Mouse (Mus musculus): ENCODE data around the gene Cnnm2.
"Not testable (repeated sequence)": the region's sequence is repeated elsewhere in the genome, so short reads cannot be mapped to it uniquely, and the experiment has no call there.

Gene Cnnm2

DNA sequence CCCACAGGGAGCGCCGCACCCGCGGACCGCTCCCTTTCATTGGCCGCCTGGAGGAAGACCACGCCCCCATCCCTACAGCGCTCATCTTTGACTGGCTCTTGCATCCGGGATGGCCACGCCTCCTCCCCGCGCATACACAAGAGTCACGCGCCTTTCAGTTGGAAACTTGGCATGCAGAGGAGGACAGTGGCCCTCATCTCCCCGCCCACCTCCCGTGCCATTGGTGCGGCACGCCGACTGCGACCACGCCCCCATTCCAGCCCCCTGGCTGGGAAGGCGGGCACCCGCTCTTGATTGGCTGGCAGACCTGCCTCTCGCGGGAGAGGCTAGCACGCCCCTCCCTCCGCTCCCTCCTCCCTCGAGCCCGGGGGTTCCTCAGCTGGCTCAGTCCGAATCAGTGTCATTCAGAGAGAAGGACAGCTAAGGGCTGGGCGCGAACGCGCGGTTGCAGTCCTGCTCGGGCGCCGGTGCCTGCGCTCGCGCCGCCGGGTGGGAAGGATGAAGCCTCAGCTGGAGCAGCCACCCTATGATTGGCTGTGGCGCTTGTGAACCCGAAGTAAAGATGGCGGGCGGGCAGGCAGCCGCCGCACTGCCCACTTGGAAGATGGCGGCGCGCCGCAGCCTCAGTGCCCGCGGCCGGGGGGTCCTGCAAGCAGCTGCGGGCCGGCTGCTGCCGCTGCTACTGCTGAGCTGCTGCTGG, at the start of gene Cnnm2:
Cnnm2 (plus strand) TSS at position 350 of the 700 bp plus-strand sequence.
- peak; percentile 90 for ATAC-seq (ENCODE audit: low TSS enrichment)

- ATAC-seq (ENCODE audit: low TSS enrichment): no peak
Observed at GRCm38 (mm10) chr19:46714234-46714633, 47.2 kb upstream of the Cnnm2 start.

DNA sequence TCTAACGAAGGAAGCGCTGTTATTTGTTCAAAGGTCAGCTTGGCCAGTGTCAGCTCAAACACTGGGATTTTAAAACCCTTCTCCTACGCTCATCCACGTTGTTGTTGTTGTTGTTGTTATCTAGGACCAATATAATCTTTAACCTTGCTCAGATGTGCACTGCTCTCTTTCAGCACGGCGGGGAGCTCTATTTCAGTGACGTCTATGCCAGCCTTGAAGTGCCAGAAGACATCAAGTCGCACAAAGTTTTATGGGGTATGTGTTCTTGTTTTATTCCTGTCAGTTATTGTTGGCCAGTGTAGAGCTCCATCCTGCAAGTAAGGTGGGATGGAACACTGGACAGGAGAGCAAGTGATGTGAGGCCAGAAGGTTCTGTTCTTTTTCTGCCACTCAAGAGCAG, 46.4 kb upstream of the Cnnm2 start:
- ATAC-seq (ENCODE audit: low TSS enrichment): no peak

- no peak for ATAC-seq (ENCODE audit: low TSS enrichment)
Observed at GRCm38 (mm10) chr19:46718150-46718549, 43.2 kb upstream of the Cnnm2 start.

DNA sequence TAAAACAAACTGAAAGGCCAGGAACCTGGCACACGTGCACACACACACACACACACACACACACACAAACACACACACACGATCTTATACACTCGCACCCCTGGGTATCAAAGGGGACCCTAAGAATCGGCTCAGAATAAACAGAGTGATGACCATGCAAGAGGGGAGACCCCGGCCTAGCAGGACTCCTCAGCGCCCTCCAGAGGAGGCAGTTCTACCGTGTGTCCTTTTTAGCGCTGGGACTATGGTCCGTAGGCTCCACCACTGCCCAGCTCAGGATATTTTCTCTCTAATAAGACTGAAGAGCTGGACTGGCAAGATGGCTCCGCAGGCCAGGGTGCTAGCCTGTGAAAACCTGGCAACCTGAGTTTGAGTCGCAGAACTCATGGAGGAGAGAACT, 37.0 kb upstream of the Cnnm2 start:
- ATAC-seq (ENCODE audit: low TSS enrichment): no peak

GRCm38 (mm10) chr19:46726142-46726541, 35.3 kb upstream of the Cnnm2 start:
- ATAC-seq (ENCODE audit: low TSS enrichment): no peak

DNA sequence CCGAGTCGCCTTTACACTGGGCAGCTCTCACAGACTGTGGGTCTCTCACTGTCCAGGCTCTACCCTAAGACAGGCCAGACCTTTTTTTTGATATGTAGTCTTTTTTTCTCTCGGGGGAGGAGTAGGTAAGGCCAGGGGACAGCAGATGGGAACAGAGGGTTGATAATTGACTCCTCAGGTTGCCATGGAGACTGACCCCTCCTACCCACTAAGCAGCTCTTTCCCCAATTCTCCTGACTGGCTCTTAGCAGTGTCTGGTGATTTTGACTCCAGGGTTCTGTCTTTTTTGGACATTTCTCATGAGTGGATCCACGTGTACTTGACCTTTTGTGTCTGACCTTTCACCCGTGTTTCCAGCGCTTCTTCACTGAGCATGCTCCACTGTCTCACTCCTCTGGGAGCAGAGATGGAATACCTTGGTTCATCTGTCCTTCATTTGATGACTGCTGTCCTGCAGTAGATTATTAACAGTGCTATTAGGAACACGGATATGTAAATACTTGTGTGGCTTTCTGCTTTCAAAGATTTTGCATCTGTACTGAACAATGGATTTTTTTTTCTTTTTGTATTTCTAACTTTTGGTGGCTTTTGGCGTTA, 34.2 kb upstream of the Cnnm2 start:
- no peak for ATAC-seq (ENCODE audit: low TSS enrichment)

- ATAC-seq (ENCODE audit: low TSS enrichment): no peak
Observed at GRCm38 (mm10) chr19:46727945-46728540, 33.4 kb upstream of the Cnnm2 start.

- ATAC-seq (ENCODE audit: low TSS enrichment): no peak
Observed at GRCm38 (mm10) chr19:46728909-46729308, 32.5 kb upstream of the Cnnm2 start.

- ATAC-seq (ENCODE audit: low TSS enrichment): no peak
Observed at GRCm38 (mm10) chr19:46731351-46731750, 30.0 kb upstream of the Cnnm2 start.

DNA sequence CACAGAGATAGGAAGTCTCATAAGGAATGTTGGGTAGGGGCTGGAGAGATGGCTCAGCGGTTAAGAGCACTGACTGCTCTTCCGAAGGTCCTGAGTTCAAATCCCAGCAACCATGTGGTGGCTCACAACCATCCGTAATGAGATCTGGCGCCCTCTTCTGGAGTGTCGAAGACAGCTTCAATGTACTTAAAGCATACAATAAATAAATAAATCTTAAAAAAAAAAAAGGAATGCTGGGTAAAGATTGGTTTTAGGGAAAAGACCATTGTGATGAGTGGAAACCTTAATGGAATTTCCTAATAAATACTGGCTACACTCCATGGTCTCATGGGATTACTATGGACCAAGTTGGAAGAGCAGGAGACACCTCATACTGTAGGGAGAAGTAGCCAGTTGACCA, 28.7 kb upstream of the Cnnm2 start:
- ATAC-seq (ENCODE audit: low TSS enrichment): not testable (repeated sequence)

GRCm38 (mm10) chr19:46733626-46734025, 27.8 kb upstream of the Cnnm2 start:
- no peak for ATAC-seq (ENCODE audit: low TSS enrichment)

DNA sequence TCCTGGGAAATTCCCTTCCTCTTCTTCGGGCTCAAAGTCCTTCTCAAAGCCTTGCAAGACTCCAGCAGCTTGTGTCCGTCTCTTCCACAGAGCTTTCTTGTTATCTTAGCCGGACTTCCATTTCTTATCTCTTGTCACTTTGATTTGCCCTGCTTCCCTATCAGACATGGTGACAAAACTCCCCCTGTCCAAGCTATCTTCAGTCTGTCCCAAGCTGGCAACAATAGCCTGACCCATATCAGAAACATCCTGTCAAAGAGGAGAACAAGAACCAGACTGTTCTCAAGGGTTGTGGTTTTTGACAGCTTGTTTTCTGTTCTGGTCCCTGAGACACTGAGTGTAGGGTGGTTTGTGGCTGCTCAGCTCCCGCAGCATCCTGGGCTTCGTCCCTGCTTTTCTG, 26.2 kb upstream of the Cnnm2 start:
- ATAC-seq (ENCODE audit: low TSS enrichment): no peak

DNA sequence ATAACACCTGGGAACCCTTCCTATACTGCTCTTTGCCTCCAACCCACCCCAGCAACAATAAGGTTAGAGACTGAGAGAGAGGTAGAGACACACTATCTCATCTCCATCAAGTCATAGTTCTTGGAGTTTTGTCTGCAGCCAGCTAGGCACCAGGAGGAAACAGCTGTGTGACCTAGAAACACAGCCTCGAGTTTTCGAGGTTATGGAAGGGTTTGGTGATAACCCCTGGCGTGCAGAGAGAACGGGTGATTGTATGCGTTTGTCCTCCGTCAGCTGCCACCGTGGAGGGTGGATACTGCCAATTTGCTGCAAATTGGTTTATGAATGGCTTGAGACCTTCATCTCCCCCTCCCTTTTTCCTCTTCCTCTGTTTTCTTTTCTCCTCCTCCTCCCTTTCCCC, 24.3 kb upstream of the Cnnm2 start:
- no peak for ATAC-seq (ENCODE audit: low TSS enrichment)

- peak; percentile 47; the same call in 1 of the 2 replicates for ATAC-seq (ENCODE audit: low TSS enrichment)
Observed at GRCm38 (mm10) chr19:46740341-46741008, 20.9 kb upstream of the Cnnm2 start.

DNA sequence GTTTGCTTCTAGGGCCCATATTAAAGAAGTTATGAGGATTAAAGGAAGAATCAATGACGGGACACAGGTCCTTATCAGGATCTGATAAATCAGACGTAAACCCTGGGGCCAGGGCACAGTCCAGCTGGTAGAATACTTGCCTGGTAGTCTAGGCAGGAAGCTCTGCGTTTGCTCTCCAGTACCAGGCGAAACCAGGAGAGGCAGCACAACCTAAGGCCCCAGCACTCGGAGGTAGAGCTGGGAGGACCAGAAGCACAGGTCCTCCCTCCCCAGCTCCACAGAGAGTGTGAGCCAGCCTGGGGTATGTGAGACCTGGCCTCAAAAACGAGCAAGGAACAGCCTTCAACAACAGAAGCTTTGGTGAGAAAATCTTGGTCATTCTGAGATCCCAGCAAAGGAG, 19.8 kb upstream of the Cnnm2 start:
- ATAC-seq (ENCODE audit: low TSS enrichment): no peak

DNA sequence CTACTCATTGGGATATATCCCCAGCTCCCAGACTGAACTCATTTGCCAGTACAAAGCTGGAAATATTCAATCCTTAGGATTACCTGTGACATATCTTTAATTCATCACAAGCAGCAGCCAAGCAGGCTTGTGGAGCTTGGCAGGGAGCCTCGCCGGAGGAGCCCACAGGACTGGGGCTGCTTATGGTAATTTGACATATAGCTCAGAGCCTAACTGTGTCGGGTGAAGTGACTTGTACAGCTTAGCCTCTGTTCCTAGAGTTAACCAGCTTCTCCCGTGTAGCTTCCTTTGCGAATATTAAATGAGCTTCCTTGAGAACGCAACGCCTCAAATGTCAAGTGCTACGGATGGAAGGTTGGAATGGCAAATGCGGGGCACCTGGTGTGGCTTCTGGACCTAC, 16.7 kb upstream of the Cnnm2 start:
- no peak; the same call in 1 of the 2 replicates for ATAC-seq (ENCODE audit: low TSS enrichment)

- no peak for ATAC-seq (ENCODE audit: low TSS enrichment)
Observed at GRCm38 (mm10) chr19:46747799-46748198, 13.6 kb upstream of the Cnnm2 start.

DNA sequence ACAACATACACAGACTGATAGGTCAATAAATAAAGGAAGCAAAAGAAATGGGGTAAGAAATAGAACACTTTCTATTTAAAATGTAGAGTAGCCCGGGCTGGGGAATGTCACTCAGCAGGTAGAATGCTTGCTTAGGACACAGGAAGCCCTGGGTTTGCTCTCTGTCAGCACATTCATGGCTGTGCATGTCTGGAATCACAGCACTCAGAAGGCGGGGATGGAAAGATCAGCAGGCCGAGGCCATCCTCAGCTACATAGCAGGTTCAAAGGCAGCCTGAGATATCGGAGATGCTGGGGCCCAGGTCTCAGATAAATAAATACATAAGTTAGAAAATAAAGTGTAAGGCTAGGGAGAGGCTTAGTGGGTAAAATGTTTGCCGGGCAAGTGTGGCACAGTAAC, 9.2 kb upstream of the Cnnm2 start:
- no peak for ATAC-seq (ENCODE audit: low TSS enrichment)

- no peak for ATAC-seq (ENCODE audit: low TSS enrichment)
Observed at GRCm38 (mm10) chr19:46755066-46755465, 6.3 kb upstream of the Cnnm2 start.

GRCm38 (mm10) chr19:46756221-46756620, 5.2 kb upstream of the Cnnm2 start:
- no peak for ATAC-seq (ENCODE audit: low TSS enrichment)

GRCm38 (mm10) chr19:46759096-46759495, 2.3 kb upstream of the Cnnm2 start:
- no peak for ATAC-seq (ENCODE audit: low TSS enrichment)

DNA sequence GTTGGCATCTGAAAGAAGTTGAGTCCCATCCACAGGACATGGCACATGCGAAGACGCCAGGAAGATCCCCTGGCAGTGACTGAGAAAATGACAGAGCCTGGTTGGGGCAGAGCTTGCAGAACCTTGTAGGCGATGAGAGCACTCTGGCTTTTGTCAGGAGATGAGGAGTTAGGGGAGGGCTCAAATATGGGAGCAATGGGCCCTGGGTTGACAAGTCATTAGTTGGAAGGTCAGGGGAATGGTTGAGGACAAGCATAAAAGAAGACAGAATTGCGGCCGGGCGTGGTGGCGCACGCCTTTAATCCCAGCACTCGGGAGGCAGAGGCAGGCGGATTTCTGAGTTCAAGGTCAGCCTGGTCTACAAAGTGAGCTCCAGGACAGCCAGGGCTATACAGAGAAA, 1.5 kb upstream of the Cnnm2 start:
- ATAC-seq (ENCODE audit: low TSS enrichment): not testable (repeated sequence)

Measured in frontal cortex, adult (tissue).